32 mouse cellular contexts compared by ENCODE assay signal in the genomic region with DNA sequence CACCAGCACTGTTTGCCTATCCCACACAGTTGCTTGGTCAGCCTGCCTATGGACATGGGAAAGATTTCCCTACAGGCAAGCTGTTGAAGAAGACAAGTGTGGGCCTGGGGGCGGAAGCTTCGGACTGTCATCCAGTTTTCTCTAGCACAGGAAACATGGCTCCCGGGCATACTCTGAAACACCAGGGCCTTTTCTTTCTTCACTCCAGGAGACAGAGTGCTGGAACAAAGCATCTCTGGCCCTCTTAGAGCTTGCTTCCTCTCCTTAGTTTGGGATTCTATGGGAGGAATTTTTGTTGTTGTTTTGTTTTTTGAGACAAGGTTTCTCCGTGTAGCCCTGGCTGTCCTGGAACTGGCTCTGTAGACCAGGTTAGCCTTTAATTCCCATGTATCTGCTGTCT. TPM values are rescaled to one million over a fixed set of nuclear protein-coding genes. Genes with fewer than 3 reads are reported as not detected.
"Had no signal": no experiment of that assay in that cellular context is flagged by ENCODE, and none has a peak within 500 bp of the region (broad histone marks: within the 10 kb centered on the region; RNA-seq: fewer than 3 reads in every experiment).

No protein-coding gene starts in this region.

- H3K36me3 ChIP-seq: heart, embryonic 10.5 days; heart, embryonic 12.5 days; hindbrain, embryonic 10.5 days; hindbrain, embryonic 12.5 days; intestine, embryonic 15.5 days; limb, embryonic 12.5 days; liver, embryonic 13.5 days had no signal

- H3K4me3 ChIP-seq: gastrocnemius, adult 2 months; heart, embryonic 10.5 days; heart, embryonic 12.5 days; hindbrain, embryonic 10.5 days; hindbrain, embryonic 12.5 days; intestine, embryonic 15.5 days; limb, embryonic 12.5 days; liver, embryonic 13.5 days had no signal

- H3K9ac ChIP-seq: heart, embryonic 12.5 days; hindbrain, embryonic 12.5 days; hindbrain, embryonic 14.5 days; intestine, embryonic 15.5 days; limb, embryonic 12.5 days; liver, embryonic 13.5 days had no signal

- ATAC-seq: hindbrain, embryonic 16.5 days; inflammation-experienced regulatory T-cells, adult 6 months; intestine, embryonic 15.5 days; intestine, postnatal 0 days had no signal

- H3K27ac ChIP-seq: gastrocnemius, adult 2 months; heart, embryonic 10.5 days; hindbrain, embryonic 10.5 days; hindbrain, embryonic 12.5 days; hindbrain, embryonic 14.5 days; intestine, embryonic 15.5 days; liver, embryonic 13.5 days had no signal

- DNase-seq: gastrocnemius, adult 2 months; gastrocnemius, postnatal 10 days; gastrocnemius, postnatal 25 days; heart, adult 18-20 months; heart, postnatal 10 days; heart, postnatal 4 days; kidney, adult 18-20 months; kidney, adult 8-10 months; kidney, postnatal 10 days; kidney, postnatal 25 days; layer of hippocampus, adult 9-11 months; layer of hippocampus, postnatal 36 days; left cerebral cortex, postnatal 4 days; liver; liver, embryonic 13.5 days had no signal

- H3K9me3 ChIP-seq: heart, embryonic 10.5 days; heart, embryonic 12.5 days; hindbrain, embryonic 10.5 days; hindbrain, embryonic 12.5 days; intestine, embryonic 15.5 days; limb, embryonic 12.5 days; liver, embryonic 13.5 days had no signal

- H3K4me2 ChIP-seq: heart, embryonic 12.5 days; hindbrain, embryonic 12.5 days; hindbrain, embryonic 14.5 days; intestine, embryonic 15.5 days; limb, embryonic 12.5 days; liver, embryonic 11.5 days; liver, embryonic 13.5 days had no signal

RNA-seq across cellular contexts. Expression of a gene that starts 1.7 kb away (rescaled TPM):
- polyA plus RNA-seq: inflammation-experienced regulatory T-cells, adult 6 months; intestine, postnatal 0 days; kidney, embryonic 14.5 days had no signal

RNA-seq across cellular contexts. Expression of a gene that starts 34.4 kb away (rescaled TPM):
- polyA plus RNA-seq: heart, embryonic 10.5 days; heart, embryonic 12.5 days; heart, embryonic 14.5 days; heart, embryonic 16.5 days; hindbrain, embryonic 10.5 days; hindbrain, embryonic 12.5 days; hindbrain, embryonic 14.5 days; hindbrain, embryonic 16.5 days; inflammation-experienced regulatory T-cells, adult 6 months; intestine, embryonic 15.5 days; intestine, postnatal 0 days; kidney, embryonic 14.5 days; kidney, embryonic 16.5 days; large intestine, adult 2 months; limb, embryonic 12.5 days; limb, embryonic 14.5 days; liver, embryonic 11.5 days; liver, embryonic 13.5 days had no signal

RNA-seq across cellular contexts. Expression of a gene that starts 52.1 kb away (rescaled TPM):
- polyA plus RNA-seq: inflammation-experienced regulatory T-cells, adult 6 months had no signal
